Mouse (Mus musculus) C3H10T1/2 (cell line): ENCODE results near the gene Fgfr2. TPM values are rescaled to one million over a fixed set of nuclear protein-coding genes. Genes with fewer than 3 reads are reported as not detected.

Experiments used
- polyA plus RNA-seq, 2 experiments: library from polyadenylated mRNA; unstranded; fragments of >200 nt; fragmentation: generic; extraction: Trizol; gene quantifications; one replicate each; pipeline ENCODE4 v1.2.1; 2012; ENCODE audit warnings: missing spikeins in 2 of 2

The Fgfr2 gene
- 1 to 10 TPM in 1 of 2 experiments, under 1 TPM in 1; 0.08 to 1.2 TPM for polyA plus RNA-seq

GRCm38 (mm10) chr7:133123244-133123998, at the start of gene Fgfr2:
Gene Fgfr2 (minus strand): TSS chr7:133123350.

GRCm38 (mm10) chr7:133123999-133124700, 1.0 kb upstream of the Fgfr2 start, which contains the start of gene Ctbp2:
Gene Ctbp2 (minus strand): TSS chr7:133124354.

GRCm38 (mm10) chr7:132930850-132931559, 192.1 kb downstream of the Fgfr2 start, which contains the start of gene Zranb1:
Gene Zranb1 (plus strand): TSS chr7:132931142.

DNA sequence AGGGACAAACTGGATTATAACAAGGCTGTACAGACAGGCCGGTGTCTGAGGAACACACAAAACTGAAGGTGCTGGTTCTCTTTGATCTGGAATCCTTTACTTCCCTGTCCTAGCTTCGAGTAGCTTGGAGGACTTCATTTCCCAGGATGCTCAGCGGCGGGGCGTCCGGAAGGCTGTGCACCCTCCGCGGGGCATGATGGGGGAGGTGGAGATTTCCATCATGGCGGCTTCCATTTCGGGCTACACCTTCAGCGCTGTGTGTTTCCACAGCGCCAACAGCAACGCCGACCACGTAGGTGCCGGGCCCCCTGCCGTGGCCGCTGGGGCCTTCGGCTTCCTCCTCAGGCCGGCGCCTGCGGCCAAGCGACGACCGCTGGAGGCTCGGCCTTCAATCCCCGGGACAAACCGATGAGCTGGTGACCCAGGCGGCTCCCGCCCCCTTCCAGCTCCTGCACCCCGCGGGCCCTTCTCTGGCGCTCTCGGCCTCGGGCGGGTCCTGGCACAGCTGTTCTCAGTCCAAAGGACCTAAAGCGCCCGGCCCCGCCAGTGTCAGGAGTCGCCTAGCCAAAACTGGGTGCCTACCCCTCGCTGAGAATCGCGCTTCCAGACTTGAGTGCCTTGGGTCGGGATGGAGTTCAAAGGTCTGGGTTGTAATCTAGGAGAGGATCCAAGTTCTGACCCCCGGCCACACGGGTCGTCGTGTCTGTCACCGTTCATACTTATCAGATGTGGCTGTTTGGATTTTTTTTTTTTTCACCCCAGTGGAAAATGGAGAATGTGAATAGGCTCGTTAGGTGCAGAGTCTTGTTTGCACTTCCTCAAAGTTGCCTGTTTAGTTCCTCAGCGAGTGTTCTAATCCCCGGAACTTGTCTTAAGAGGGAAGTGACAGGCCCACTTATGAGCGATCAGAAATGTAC, 263.9 kb downstream of the Fgfr2 start, which contains the start of gene Abraxas2:
Gene Abraxas2, plus strand, starts transcription at position 184 of the 917 bp plus-strand sequence.

DNA sequence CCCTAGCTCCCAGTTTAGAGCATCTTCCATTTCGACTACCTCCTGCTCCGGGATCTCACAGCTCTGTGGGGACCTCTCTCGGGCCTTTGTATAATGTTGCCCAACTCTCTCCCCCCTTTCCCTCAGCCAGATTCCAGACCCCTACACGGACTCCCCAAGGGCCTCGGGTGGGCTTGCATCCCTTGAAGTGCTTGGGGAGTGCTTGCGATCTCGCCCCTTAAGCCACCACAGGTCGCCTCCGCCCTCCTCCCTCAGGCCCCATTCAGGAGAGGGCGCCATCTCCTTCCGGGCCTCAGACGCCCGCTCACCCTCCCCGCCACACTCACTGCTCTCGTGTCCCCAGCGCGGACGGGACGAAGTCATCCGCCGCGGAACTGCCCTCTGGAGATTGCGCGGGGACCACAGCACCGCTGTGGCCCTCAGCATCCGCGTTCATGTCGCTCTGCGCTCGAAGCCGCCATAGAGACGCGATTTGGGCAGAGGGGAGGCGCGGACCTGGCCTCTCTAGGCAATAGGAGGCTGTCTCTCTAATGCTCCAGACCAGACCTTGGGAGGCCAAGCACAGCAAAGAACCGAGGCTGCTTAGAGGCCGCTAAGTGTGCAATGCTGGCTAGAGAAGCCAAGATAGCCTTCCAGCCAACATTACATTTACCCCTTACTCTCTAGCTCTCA, 270.8 kb downstream of the Fgfr2 start, which contains the start of gene Eef1akmt2:
Gene Eef1akmt2, minus strand, starts transcription at position 501 of the 672 bp plus-strand sequence.

GRCm38 (mm10) chr7:132813416-132814088, 309.6 kb downstream of the Fgfr2 start, which contains the start of gene Fam53b:
Gene Fam53b (minus strand): TSS chr7:132813886.

DNA sequence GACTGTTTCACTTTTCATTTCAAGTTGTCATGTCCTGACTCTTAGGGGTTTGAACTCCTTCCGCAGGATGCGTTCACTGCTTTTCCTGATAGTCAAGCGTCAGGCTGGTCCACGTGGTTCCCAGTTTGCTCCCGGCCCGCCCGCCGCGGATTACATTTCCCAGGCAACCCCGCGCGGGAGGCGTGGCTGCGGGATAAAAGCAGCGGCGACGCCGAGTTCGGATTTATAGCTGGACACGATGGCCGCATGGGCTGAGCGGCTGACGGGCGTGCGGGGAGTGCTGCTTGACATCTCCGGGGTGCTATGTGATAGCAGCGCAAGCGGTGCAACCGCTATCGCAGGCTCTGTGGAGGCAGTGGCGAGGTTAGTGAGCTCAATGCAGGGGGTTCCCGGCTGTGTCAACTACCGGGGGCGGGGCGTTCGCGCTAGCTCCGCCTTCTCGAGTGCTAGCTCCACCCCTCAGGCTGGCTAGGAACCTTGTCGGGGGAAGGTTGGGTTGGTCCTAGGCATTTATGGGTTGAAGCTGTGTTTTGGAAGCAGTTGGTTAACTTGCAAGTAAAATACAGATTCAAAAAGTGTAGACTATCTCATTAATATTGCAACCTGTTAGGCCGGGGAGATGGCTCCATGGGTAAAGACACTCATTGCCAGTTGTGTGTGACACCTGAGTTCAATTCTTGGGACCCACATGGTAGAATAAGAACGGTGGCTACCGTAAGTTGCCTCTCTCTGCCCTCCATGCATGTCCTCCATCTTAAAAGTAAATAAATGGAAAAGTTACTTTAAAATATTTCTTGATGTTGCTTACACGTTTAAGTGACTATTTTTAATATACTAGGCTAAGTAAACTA, 512.5 kb downstream of the Fgfr2 start, which contains the start of gene Lhpp:
Gene Lhpp, plus strand, starts transcription at position 171 of the 851 bp plus-strand sequence.

DNA sequence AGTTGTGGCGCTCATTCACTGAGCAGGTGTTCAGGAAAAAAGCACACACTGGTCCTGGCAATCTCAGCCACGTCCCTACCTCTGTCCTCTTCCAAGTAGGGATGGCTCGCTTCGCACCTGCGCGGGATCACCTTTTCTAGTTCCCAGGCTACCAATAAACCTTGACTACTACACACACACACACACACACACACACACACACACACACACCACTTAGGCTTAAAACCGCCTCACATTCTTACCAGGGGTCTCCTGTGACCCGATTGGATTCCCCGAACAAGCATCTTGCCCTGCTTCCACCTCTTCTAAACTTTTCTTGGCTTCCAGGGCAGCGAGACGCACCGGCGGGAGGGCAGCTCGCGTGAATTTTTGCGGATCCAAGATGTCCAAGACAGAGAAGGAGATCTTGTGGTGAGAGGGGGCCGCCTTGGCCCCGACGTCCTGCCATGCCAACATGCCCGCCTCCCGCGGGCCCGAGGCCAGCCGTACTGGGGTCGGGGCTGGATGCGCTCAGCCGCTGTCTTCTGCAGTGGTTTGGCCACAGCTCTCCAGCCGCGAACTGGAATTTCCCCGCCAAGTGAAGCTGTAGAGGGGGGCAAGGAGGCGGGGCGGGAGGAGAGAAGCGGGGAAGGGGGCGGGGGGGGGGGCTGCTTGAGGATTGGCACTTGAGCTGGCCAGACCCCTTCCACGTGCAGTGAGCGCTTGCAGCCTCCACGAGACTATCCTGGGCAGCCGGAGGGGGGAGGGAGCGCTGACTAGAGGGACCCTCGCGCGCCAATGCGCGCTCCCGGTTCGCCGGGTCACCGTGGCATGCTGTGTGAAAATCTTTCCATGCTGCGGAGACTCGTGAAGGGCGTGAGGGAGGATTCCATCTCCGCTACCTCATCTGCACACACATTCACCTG, 523.8 kb downstream of the Fgfr2 start, which contains the start of gene Nkx1-2:
Gene Nkx1-2, minus strand, starts transcription at position 567 of the 905 bp plus-strand sequence.

DNA sequence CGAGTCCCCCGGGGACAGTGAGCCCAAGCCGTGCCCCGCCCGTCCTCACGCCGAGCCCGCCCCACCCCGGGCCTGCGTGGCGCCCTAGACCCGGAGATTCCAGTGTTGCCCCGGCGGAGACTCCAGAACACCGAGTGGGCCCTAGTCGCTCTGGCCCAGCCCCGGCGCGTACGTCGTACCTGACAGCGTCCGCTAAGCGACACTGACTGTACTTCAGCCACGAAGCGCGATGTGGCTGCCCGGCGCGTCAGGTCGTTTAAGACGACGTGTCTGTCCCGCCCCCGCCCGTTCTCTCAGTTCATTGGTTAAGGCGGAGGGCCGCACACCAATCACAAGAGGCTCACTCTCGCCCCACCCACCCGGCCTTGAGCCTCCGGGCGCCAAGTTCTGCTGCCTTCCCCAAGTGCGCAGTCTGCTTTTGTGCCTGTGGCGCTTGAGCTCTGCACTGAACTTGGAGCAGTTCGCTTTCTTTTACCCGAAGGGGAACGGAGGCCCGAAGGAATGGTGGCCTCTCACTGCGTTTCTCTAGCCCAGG, 547.0 kb downstream of the Fgfr2 start, which contains the start of gene Oat:
Gene Oat, minus strand, starts transcription at position 283 of the 535 bp plus-strand sequence.

DNA sequence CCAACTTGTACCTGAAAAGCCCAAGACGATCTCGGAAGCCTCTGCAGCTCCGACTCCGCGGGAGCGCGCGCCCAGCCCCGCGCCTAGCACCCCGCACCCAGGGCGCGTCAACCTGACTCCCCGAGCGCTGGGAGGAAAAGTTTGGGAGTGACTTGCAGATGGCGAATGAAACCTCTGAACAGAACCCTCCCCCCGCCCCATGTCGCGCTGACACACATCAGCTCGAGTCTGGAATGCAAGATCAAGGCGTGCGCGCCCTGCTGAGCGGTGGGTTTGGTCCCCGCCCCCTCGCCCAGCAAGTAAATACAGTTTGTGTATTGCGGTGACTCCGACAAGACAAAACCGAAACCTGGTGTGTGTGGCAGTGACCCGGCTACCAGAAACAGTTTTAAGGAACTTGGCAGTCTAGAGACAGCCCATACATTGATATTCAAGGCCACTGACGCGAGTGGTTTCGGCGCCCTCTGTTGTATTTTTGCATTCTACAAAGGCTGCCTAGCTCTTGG, 806.1 kb downstream of the Fgfr2 start, which contains the start of gene Chst15:
Gene Chst15, minus strand, starts transcription at position 193 of the 506 bp plus-strand sequence.

GRCm38 (mm10) chr7:132154368-132154961, 968.7 kb downstream of the Fgfr2 start, which contains the start of gene Cpxm2:
Gene Cpxm2 (minus strand): TSS chr7:132154739.

DNA sequence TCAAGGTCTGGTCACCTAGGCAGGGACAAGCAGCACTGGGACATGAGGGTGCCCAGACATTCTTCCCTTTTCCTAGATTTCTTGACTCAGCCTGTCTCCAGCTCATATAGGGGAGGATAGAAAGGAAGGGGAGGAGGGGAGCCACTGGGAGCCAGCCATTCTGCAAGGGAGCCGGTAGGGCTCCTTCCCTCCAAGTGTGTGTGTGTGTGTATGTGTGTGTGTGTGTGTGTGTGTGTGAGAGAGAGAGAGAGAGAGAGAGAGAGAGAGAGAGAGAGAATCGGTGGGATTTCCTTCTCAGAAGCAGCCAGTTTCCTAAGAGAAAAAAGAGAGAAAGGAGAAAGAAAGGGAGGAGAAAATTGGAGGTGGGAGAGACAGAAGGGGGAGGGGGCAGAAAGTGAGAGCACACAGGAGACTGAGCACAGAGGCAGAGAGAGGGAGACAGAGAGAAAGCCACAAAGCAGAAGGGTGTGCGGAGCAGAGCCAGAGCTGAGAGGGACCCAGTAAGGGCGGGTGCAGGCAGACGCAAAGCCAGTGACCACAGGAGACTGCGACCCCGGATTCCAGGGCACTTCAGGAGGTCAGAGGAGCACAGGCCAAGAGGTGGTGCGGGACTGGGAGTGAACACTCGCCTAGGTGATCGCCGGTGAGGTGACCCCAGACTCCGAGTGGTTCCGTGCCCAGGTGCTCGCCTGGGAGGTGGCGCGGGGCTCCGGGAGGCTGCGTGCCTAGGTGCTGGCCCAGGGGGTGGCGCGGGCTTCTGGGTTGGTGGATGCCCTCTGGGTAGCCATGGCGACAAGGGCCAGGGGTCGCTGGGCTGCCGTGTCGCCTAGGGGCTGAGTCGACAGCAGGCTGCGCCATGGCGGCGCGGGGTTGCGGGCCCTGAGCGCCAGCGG, 1156.9 kb downstream of the Fgfr2 start, which contains the start of gene Gpr26:
Gene Gpr26, plus strand, starts transcription at position 438 of the 893 bp plus-strand sequence.

DNA sequence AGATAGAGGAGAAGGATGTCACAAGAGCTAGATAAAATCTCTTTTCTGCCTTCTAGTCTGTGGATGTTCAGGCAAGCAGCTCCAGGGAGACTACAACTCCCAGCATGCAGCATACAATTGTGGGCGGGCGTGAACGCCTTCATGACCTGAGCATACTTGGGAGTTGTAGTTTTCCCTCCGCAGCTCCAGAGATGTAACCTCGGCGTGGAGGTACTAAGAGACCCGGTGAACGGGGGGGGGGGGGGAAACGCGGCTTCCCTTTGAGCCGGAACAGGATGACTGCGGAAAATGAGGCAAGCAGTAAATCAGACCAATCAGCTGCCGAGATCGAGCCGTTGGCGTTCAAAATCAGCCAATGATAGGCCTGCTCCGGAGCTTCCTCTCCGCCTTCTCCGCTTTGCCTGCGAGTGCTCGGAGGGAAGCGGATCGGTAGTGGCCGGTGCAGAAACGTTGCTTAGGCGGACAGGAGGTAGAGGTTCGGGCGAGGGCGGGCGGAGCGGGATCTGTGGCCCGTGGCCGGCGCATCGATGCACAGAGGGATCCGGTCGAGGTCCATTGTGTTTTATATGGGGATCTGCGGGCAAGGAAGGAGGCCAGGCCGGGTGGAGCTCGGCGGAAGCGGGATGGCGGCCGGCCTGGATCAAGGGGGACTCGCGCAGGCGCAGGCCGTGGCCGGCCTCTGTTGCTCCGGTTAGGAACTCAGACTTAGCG, 1563.0 kb downstream of the Fgfr2 start, which contains the start of gene Bub3:
Gene Bub3, plus strand, starts transcription at position 237 of the 711 bp plus-strand sequence.

DNA sequence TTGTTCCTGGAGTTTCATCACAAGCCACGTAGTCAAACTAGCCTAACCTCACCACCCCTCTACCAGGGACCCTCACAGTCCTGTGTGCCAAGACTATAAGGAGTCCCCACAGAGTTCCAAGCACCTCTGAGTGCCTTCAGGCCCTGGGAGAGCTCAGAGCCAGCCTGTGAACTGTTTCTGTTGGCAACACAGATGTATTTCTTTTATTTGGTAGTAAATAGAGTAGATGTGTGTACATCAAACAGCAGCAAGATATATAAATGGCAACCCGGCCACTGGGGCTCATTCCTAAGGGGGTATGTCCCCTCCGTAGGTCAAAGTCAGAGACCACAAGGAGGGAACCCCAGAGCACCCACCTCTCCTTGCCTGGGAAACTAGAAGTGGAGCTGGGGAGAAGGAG, 1574.7 kb downstream of the Fgfr2 start, which contains the start of gene Hmx2:
Gene Hmx2, plus strand, starts transcription at position 301 of the 400 bp plus-strand sequence.

